Mouse (Mus musculus) intestine, embryonic 15.5 days (tissue): ENCODE measurements around the gene Dse. TPM values are rescaled to one million over a fixed set of nuclear protein-coding genes. Genes with fewer than 3 reads are reported as not detected.
"Not testable (repeated sequence)": the region's sequence is repeated elsewhere in the genome, so short reads cannot be mapped to it uniquely, and the experiment has no call there.

Experiments
- ATAC-seq: fragments of 200-750 bp; cut with Nextera tagmentation; 2 replicates; pipeline ENCODE4 v1.8.0; 2017; ENCODE audit warnings: moderate TSS enrichment, moderate library complexity
- H3K27ac ChIP-seq: fragments of 300-500 bp; sonication (generic); 2 replicates; pipeline ENCODE4 v1.5.1; 2015; ENCODE audit warnings: mild to moderate bottlenecking, inconsistent platforms
- H3K27me3 ChIP-seq: fragments of 300-500 bp; sonication (generic); replicated peaks from 2 replicates; pipeline ENCODE4 v1.6.1; 2015; ENCODE audit warnings: inconsistent platforms
- H3K36me3 ChIP-seq: fragments of 300-500 bp; sonication (generic); 2 replicates; pipeline ENCODE4 v1.6.1; 2015; ENCODE audit warnings: inconsistent platforms
- H3K4me1 ChIP-seq: fragments of 300-500 bp; sonication (generic); replicated peaks from 2 replicates; pipeline ENCODE4 v1.6.1; 2015; ENCODE audit warnings: inconsistent platforms
- H3K4me2 ChIP-seq: fragments of 300-500 bp; sonication (generic); replicated peaks from 2 replicates; pipeline ENCODE4 v1.6.1; 2015; ENCODE audit warnings: mild to moderate bottlenecking, inconsistent platforms
- H3K4me3 ChIP-seq: fragments of 300-500 bp; sonication (generic); replicated peaks from 2 replicates; pipeline ENCODE4 v1.5.1; 2015; ENCODE audit warnings: inconsistent platforms
- H3K9ac ChIP-seq: fragments of 300-500 bp; sonication (generic); 2 replicates; pipeline ENCODE4 v1.6.1; 2015; ENCODE audit warnings: inconsistent platforms
- H3K9me3 ChIP-seq: fragments of 300-500 bp; sonication (generic); 2 replicates; pipeline ENCODE4 v1.6.1; 2016; ENCODE audit warnings: inconsistent platforms
- WGBS: fragments of 180-500 bp; shearing (Covaris S2); methylation state at CpG from one replicate; pipeline ENCODE4 v1.1.7; 2015; 5-methylcytosine and 5-hydroxymethylcytosine counted together
- polyA plus RNA-seq: library from polyadenylated mRNA; unstranded; fragments of >200 nt; fragmentation: Nextera tagmentation; extraction: Ambion mirVana; gene quantifications from 2 replicates; pipeline ENCODE4 v1.2.1, GENCODE M21; 2015

Dse gene
- 15.8 and 18.3 TPM in 2 replicates for polyA plus RNA-seq

GRCm38 (mm10) chr10:34207503-34207850, at the start of gene Dse:
Gene Dse (minus strand): TSS chr10:34207715.
- H3K9ac ChIP-seq = peak within 1 kb of the TSS; percentile 78
- H3K27ac ChIP-seq = peak within 1 kb of the TSS; percentile 93
- peak within 1 kb of the TSS; percentile 78 for H3K4me3 ChIP-seq
- no peaks in the 10 kb centered on the region for H3K9me3 ChIP-seq
- H3K36me3 ChIP-seq = no peaks in the 10 kb centered on the region
- H3K27me3 ChIP-seq = no peaks in the 10 kb centered on the region
- ATAC-seq = no peak; the same call in 1 of the 2 replicates
- under 1% methylated on average over 14 of the region's 14 CpGs for WGBS
- H3K4me2 ChIP-seq = peak within 1 kb of the TSS; percentile 88
- H3K4me1 ChIP-seq = peaks cover 6% of the 10 kb centered on the region; the same call in 1 of the 2 replicates

- not testable (repeated sequence) for H3K36me3 ChIP-seq, H3K27me3 ChIP-seq, H3K9me3 ChIP-seq, H3K4me2 ChIP-seq, ATAC-seq, H3K4me3 ChIP-seq, H3K27ac ChIP-seq, H3K9ac ChIP-seq, H3K4me1 ChIP-seq
- WGBS = 87% methylated on average over 9 of the region's 9 CpGs
Observed at GRCm38 (mm10) chr10:34252833-34253232, 45.3 kb upstream of the Dse start.

GRCm38 (mm10) chr10:34249594-34249993, 42.1 kb upstream of the Dse start:
- H3K4me1 ChIP-seq = no peaks in the 10 kb centered on the region
- ATAC-seq = no peak
- WGBS = 42% methylated on average over 2 of the region's 2 CpGs
- no peak overlapping the region for H3K4me3 ChIP-seq
- no peaks in the 10 kb centered on the region for H3K27me3 ChIP-seq
- H3K9me3 ChIP-seq = no peaks in the 10 kb centered on the region
- H3K36me3 ChIP-seq = no peaks in the 10 kb centered on the region
- H3K4me2 ChIP-seq = no peak overlapping the region
- no peak overlapping the region for H3K9ac ChIP-seq
- H3K27ac ChIP-seq = no peak overlapping the region

GRCm38 (mm10) chr10:34247757-34248156, 40.2 kb upstream of the Dse start:
- no peak overlapping the region for H3K27ac ChIP-seq
- no peak for ATAC-seq
- no peaks in the 10 kb centered on the region for H3K27me3 ChIP-seq
- no peak overlapping the region for H3K9ac ChIP-seq
- no peaks in the 10 kb centered on the region for H3K4me1 ChIP-seq
- H3K4me3 ChIP-seq = no peak overlapping the region
- H3K36me3 ChIP-seq = no peaks in the 10 kb centered on the region
- no peak overlapping the region for H3K4me2 ChIP-seq
- H3K9me3 ChIP-seq = no peaks in the 10 kb centered on the region
- 29% methylated on average over 3 of the region's 3 CpGs for WGBS

- no peak for ATAC-seq
- H3K9me3 ChIP-seq = no peaks in the 10 kb centered on the region
- H3K4me1 ChIP-seq = no peaks in the 10 kb centered on the region
- WGBS = 65% methylated on average over 2 of the region's 2 CpGs
- no peak overlapping the region for H3K9ac ChIP-seq
- no peak overlapping the region for H3K4me2 ChIP-seq
- H3K27ac ChIP-seq = no peak overlapping the region
- H3K36me3 ChIP-seq = no peaks in the 10 kb centered on the region
- no peaks in the 10 kb centered on the region for H3K27me3 ChIP-seq
- no peak overlapping the region for H3K4me3 ChIP-seq
Observed at GRCm38 (mm10) chr10:34246106-34246505, 38.6 kb upstream of the Dse start.

GRCm38 (mm10) chr10:34244745-34245144, 37.2 kb upstream of the Dse start:
- Histone ChIP-seq H3K36me3 (no peaks in the 10 kb centered on the region), H3K4me3 (no peak overlapping the region), H3K4me2 (no peak overlapping the region), H3K27ac (no peak overlapping the region), H3K9ac (no peak overlapping the region), H3K4me1 (no peaks in the 10 kb centered on the region), H3K27me3 (no peaks in the 10 kb centered on the region), H3K9me3 (no peaks in the 10 kb centered on the region)
- ATAC-seq = no peak
- 72% methylated on average over 5 of the region's 5 CpGs for WGBS

GRCm38 (mm10) chr10:34238536-34238935, 31.0 kb upstream of the Dse start:
- no peaks in the 10 kb centered on the region for H3K36me3 ChIP-seq
- H3K9me3 ChIP-seq = no peaks in the 10 kb centered on the region
- H3K27me3 ChIP-seq = no peaks in the 10 kb centered on the region
- no peak overlapping the region for H3K4me2 ChIP-seq
- H3K27ac ChIP-seq = no peak overlapping the region
- no peaks in the 10 kb centered on the region for H3K4me1 ChIP-seq
- WGBS = 70% methylated on average over 4 of the region's 4 CpGs
- ATAC-seq = no peak
- no peak overlapping the region for H3K4me3 ChIP-seq
- no peak overlapping the region for H3K9ac ChIP-seq

- 79% methylated on average over 5 of the region's 5 CpGs for WGBS
Observed at GRCm38 (mm10) chr10:34236569-34236968, 29.1 kb upstream of the Dse start.

GRCm38 (mm10) chr10:34235384-34235783, 27.9 kb upstream of the Dse start:
- 30% methylated on average over 3 of the region's 3 CpGs for WGBS
- Histone ChIP-seq H3K4me3 (no peak overlapping the region), H3K4me2 (no peak overlapping the region), H3K4me1 (no peaks in the 10 kb centered on the region), H3K27me3 (no peaks in the 10 kb centered on the region), H3K27ac (no peak overlapping the region), H3K36me3 (no peaks in the 10 kb centered on the region), H3K9ac (no peak overlapping the region), H3K9me3 (no peaks in the 10 kb centered on the region)
- no peak for ATAC-seq

More at GRCm38 (mm10) chr10:34236569-34236968, 29.1 kb upstream of the Dse start:
- Histone ChIP-seq H3K36me3 (no peaks in the 10 kb centered on the region), H3K27me3 (no peaks in the 10 kb centered on the region), H3K4me1 (no peaks in the 10 kb centered on the region), H3K9me3 (no peaks in the 10 kb centered on the region), H3K4me2 (no peak overlapping the region), H3K27ac (no peak overlapping the region), H3K4me3 (no peak overlapping the region), H3K9ac (no peak overlapping the region)
- ATAC-seq = no peak

- H3K27me3 ChIP-seq = no peaks in the 10 kb centered on the region
- ATAC-seq = no peak
- no peak overlapping the region for H3K4me2 ChIP-seq
- no peaks in the 10 kb centered on the region for H3K4me1 ChIP-seq
- H3K4me3 ChIP-seq = no peak overlapping the region
- no peaks in the 10 kb centered on the region for H3K36me3 ChIP-seq
- WGBS = 23% methylated on average over 2 of the region's 2 CpGs
- no peak overlapping the region for H3K9ac ChIP-seq
- no peaks in the 10 kb centered on the region for H3K9me3 ChIP-seq
- H3K27ac ChIP-seq = no peak overlapping the region
Observed at GRCm38 (mm10) chr10:34233931-34234745, 26.6 kb upstream of the Dse start.

GRCm38 (mm10) chr10:34233418-34233817, 25.9 kb upstream of the Dse start:
- Histone ChIP-seq H3K27ac (no peak overlapping the region), H3K9me3 (no peaks in the 10 kb centered on the region), H3K4me3 (no peak overlapping the region), H3K27me3 (no peaks in the 10 kb centered on the region), H3K9ac (no peak overlapping the region), H3K36me3 (no peaks in the 10 kb centered on the region), H3K4me2 (no peak overlapping the region), H3K4me1 (no peaks in the 10 kb centered on the region)
- 79% methylated on average over 1 of the region's 1 CpGs for WGBS
- ATAC-seq = no peak

GRCm38 (mm10) chr10:34230121-34230675, 22.7 kb upstream of the Dse start:
- H3K27ac ChIP-seq = no peak overlapping the region
- H3K27me3 ChIP-seq = no peaks in the 10 kb centered on the region
- H3K9ac ChIP-seq = no peak overlapping the region
- 28% methylated on average over 5 of the region's 5 CpGs for WGBS
- ATAC-seq = no peak
- no peaks in the 10 kb centered on the region for H3K4me1 ChIP-seq
- H3K36me3 ChIP-seq = no peaks in the 10 kb centered on the region
- no peaks in the 10 kb centered on the region for H3K9me3 ChIP-seq
- H3K4me3 ChIP-seq = no peak overlapping the region
- H3K4me2 ChIP-seq = no peak overlapping the region

- Histone ChIP-seq H3K27ac (no peak overlapping the region), H3K27me3 (no peaks in the 10 kb centered on the region), H3K4me2 (no peak overlapping the region), H3K9ac (no peak overlapping the region), H3K4me3 (no peak overlapping the region), H3K9me3 (no peaks in the 10 kb centered on the region), H3K36me3 (no peaks in the 10 kb centered on the region), H3K4me1 (no peaks in the 10 kb centered on the region)
- ATAC-seq = no peak
- WGBS = 78% methylated on average over 4 of the region's 4 CpGs
Observed at GRCm38 (mm10) chr10:34229491-34229890, 22.0 kb upstream of the Dse start.
